Comparison of ENCODE assay signal across 8 mouse cellular contexts in the genomic region with DNA sequence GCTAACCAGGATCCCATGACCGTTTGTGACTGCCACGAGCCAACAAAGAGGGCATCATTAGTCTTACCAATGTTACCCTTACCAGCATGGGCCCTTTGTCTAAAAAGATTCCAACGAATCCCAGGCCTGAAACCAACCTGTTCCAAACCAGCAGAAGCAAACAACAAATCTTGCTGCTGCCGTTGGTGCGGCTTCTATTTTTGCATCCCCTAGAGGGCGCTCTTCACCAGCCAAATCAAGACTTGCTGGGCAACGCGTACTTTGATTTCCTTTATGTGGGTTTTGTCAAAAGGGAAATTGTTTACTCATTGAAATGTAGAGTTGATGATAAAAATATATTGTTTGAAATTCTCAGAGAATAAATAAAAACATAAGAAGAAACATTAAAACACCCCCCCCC. TPM values are rescaled to one million over a fixed set of nuclear protein-coding genes. Genes with fewer than 3 reads are reported as not detected.
A peak's percentile ranks its signal among the peaks of the same experiment; 100 is the strongest.
DNase-seq lines count a peak whose midpoint lies in the region; ATAC-seq lines count a peak whose summit lies in the region.

No protein-coding gene starts in this region.

- no peak overlapping the region for H3K4me3 ChIP-seq in neural tube, embryonic 15.5 days (replicated peaks)
- no peak overlapping the region for H3K4me3 ChIP-seq in limb, embryonic 11.5 days (ENCODE audit: low read depth, low read length)

- H3K36me3 ChIP-seq in neural tube, embryonic 15.5 days = no peaks in the 10 kb centered on the region
- no peaks in the 10 kb centered on the region for H3K36me3 ChIP-seq in limb, embryonic 11.5 days (ENCODE audit: control insufficient read depth, insufficient read depth, low read length)

- H3K27ac ChIP-seq in neural tube, embryonic 15.5 days (replicated peaks) = no peak overlapping the region
- H3K27ac ChIP-seq in limb, embryonic 11.5 days (replicated peaks; ENCODE audit: low read depth, low read length) = no peak overlapping the region

- DNase-seq in CD4-positive, CD25-positive, alpha-beta regulatory T cell, adult 2 months (ENCODE audit: low read depth, low spot score) = peak; percentile 61
- DNase-seq in neural tube, embryonic 10.5 days (ENCODE audit: extremely low spot score, low spot score) = peak; percentile 43
- DNase-seq in c-Kit-positive CD71-positive TER-119-positive erythroid progenitor cells, embryonic 14.5 days (ENCODE audit: low spot score) = peak; percentile 41
- peak; percentile 31 to 45 for DNase-seq in heart, postnatal 36 days
- DNase-seq in limb, embryonic 11.5 days (ENCODE audit: low spot score) = peak; percentile 71
- peak; percentile 69 for DNase-seq in right cerebral cortex, postnatal 14 days

- 0 out of 2 replicates have a peak, but pooled peaks cover 3% of the 10 kb centered on the region for H3K4me1 ChIP-seq in neural tube, embryonic 15.5 days
- H3K4me1 ChIP-seq in limb, embryonic 11.5 days (ENCODE audit: control insufficient read depth, insufficient read depth, low read length) = no peaks in the 10 kb centered on the region

- no peaks in the 10 kb centered on the region for H3K27me3 ChIP-seq in neural tube, embryonic 15.5 days (replicated peaks)
- no peaks in the 10 kb centered on the region for H3K27me3 ChIP-seq in limb, embryonic 11.5 days (ENCODE audit: control insufficient read depth, insufficient read depth, low read length)

- WGBS in neural tube, embryonic 15.5 days = 22% methylated on average over 8 of the region's 8 CpGs
- 34% methylated on average over 8 of the region's 8 CpGs for WGBS in limb, embryonic 11.5 days

- no peak overlapping the region for H3K9ac ChIP-seq in neural tube, embryonic 15.5 days (replicated peaks)
- H3K9ac ChIP-seq in limb, embryonic 11.5 days (ENCODE audit: low read length) = no peak overlapping the region

- intact Hi-C loops in heart, postnatal 36 days (cut with DNase I) = loop anchor here (2.0 kb wide), 1 partner anchor 218 kb away; no protein-coding TSS in a partner anchor

- no peak for ATAC-seq in CD4-positive, CD25-positive, alpha-beta regulatory T cell, adult 4 months
- no peak for ATAC-seq in neural tube, embryonic 15.5 days (ENCODE audit: low FRiP score)
- no peak for ATAC-seq in limb, embryonic 11.5 days (ENCODE audit: insufficient number of reproducible peaks, low FRiP score, low TSS enrichment, low read depth)

- H3K9me3 ChIP-seq in neural tube, embryonic 15.5 days (replicated peaks) = no peaks in the 10 kb centered on the region
- H3K9me3 ChIP-seq in limb, embryonic 11.5 days (ENCODE audit: control insufficient read depth, low read length) = no peaks in the 10 kb centered on the region

- no peak overlapping the region for H3K4me2 ChIP-seq in neural tube, embryonic 15.5 days
- no peak overlapping the region for H3K4me2 ChIP-seq in limb, embryonic 11.5 days (ENCODE audit: low read depth, severe bottlenecking)

RNA-seq across cellular contexts. Expression of a gene that starts 25.8 kb away (rescaled TPM):
- not detected for polyA plus RNA-seq in CD4-positive, CD25-positive, alpha-beta regulatory T cell, adult 4 months (2017; shearing (Covaris generic))
- polyA plus RNA-seq in neural tube, embryonic 15.5 days (2015; fragmentation: Nextera tagmentation; extraction: Ambion mirVana) = not detected in 2 replicates
- total RNA-seq in heart, postnatal 36 days (2021) = not detected
- polyA plus RNA-seq in limb, embryonic 11.5 days (2014; fragmentation: Nextera tagmentation; extraction: Ambion mirVana) = not detected in 2 replicates

RNA-seq across cellular contexts. Expression of a gene that starts 29.8 kb away (rescaled TPM):
- polyA plus RNA-seq in CD4-positive, CD25-positive, alpha-beta regulatory T cell, adult 4 months (2017; shearing (Covaris generic)) = not detected
- not detected in 2 replicates for polyA plus RNA-seq in neural tube, embryonic 15.5 days (2015; fragmentation: Nextera tagmentation; extraction: Ambion mirVana)
- total RNA-seq in heart, postnatal 36 days (2021) = not detected
- polyA plus RNA-seq in limb, embryonic 11.5 days (2014; fragmentation: Nextera tagmentation; extraction: Ambion mirVana) = not detected in 2 replicates

RNA-seq across cellular contexts. Expression of a gene that starts 39.1 kb away (rescaled TPM):
- not detected for polyA plus RNA-seq in CD4-positive, CD25-positive, alpha-beta regulatory T cell, adult 4 months (2017; shearing (Covaris generic))
- not detected in 2 replicates for polyA plus RNA-seq in neural tube, embryonic 15.5 days (2015; fragmentation: Nextera tagmentation; extraction: Ambion mirVana)
- total RNA-seq in heart, postnatal 36 days (2021) = not detected
- polyA plus RNA-seq in limb, embryonic 11.5 days (2014; fragmentation: Nextera tagmentation; extraction: Ambion mirVana) = not detected in 2 replicates

RNA-seq across cellular contexts. Expression of a gene that starts 55.3 kb away (rescaled TPM):
- polyA plus RNA-seq in CD4-positive, CD25-positive, alpha-beta regulatory T cell, adult 4 months (2017; shearing (Covaris generic)) = not detected
- polyA plus RNA-seq in neural tube, embryonic 15.5 days (2015; fragmentation: Nextera tagmentation; extraction: Ambion mirVana) = 4.9 and 6.4 TPM in 2 replicates
- total RNA-seq in heart, postnatal 36 days (2021) = not detected
- polyA plus RNA-seq in limb, embryonic 11.5 days (2014; fragmentation: Nextera tagmentation; extraction: Ambion mirVana) = 0.09 and 0.11 TPM in 2 replicates
